Comparison of ENCODE assay signal across 10 mouse cellular contexts in the genomic region with DNA sequence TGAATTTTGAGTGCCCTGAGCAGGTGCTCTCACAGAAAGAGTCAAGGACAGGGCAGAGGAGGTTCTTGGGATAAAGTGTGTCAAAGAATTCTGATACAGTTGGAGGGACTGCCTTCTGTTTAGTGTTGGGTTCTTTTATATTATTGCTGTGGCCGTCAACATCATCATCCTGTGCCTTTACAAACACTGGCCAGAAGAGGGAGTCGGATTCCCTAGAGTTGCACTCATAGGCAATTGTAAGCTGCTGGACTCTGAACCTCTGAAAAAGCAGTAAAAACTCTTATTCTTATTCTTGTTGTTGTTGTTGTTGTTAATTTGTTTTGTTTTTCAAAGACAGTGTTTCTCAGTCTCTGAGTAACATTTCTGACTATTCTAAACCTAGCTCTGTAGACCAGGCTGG. TPM values are rescaled to one million over a fixed set of nuclear protein-coding genes. Genes with fewer than 3 reads are reported as not detected.
DNase-seq lines count a peak whose midpoint lies in the region; ATAC-seq and TF ChIP-seq lines count a peak whose summit lies in the region.
"Had no signal": no experiment of that assay in that cellular context is flagged by ENCODE, and none has a peak within 500 bp of the region (broad histone marks: within the 10 kb centered on the region; RNA-seq: fewer than 3 reads in every experiment).

No protein-coding gene starts in this region.

- peak; percentile 7 for DNase-seq in gastrocnemius, postnatal 14 days
- DNase-seq in gastrocnemius, adult 8-10 months (ENCODE audit: low spot score in 2 of 2): no peak
- peak; percentile 34 for DNase-seq in thymus, adult 2 months
- DNase-seq in thymus, adult 18-20 months: no peak
- peak; percentile 17 to 25 for DNase-seq in lung, adult 18-20 months
- DNase-seq in thymus, postnatal 36 days: peak; percentile 10 to 23
- DNase-seq in ovary, postnatal 36 days (ENCODE audit: low spot score): no peak

- no peaks in the 10 kb centered on the region for H3K36me3 ChIP-seq in thymus, adult 2 months (ENCODE audit: control insufficient read depth, insufficient read depth, low read length)
- H3K36me3 ChIP-seq: heart, embryonic 13.5 days; liver, embryonic 15.5 days had no signal

- TF ChIP-seq POLR2A in thymus, adult 2 months (IDR thresholded peaks at IDR 0.05; ENCODE audit: control insufficient read depth, extremely low read depth, insufficient read depth, low read length, poor library complexity): no peak

- intact Hi-C loops in gastrocnemius, postnatal 14 days (cut with DNase I; ENCODE audit: low total_unique reads): no loop called here

- ATAC-seq in common myeloid progenitor, adult 5-6 weeks (replicated peaks; ENCODE audit: low read depth, poor library complexity, severe bottlenecking): peak; percentile 50

- no peaks in the 10 kb centered on the region for H3K27me3 ChIP-seq in thymus, adult 2 months (ENCODE audit: control insufficient read depth, insufficient read depth, low read length)
- H3K27me3 ChIP-seq: heart, embryonic 13.5 days; liver, embryonic 15.5 days had no signal

- TF ChIP-seq CTCF in thymus, adult 2 months (IDR thresholded peaks at IDR 0.05; ENCODE audit: borderline replicate concordance, control insufficient read depth, extremely low read depth, insufficient read depth, low read length, poor library complexity): no peak

- H3K4me1 ChIP-seq in thymus, adult 2 months (replicated peaks; ENCODE audit: control insufficient read depth, insufficient read depth, low read length): no peaks in the 10 kb centered on the region; the same call in 1 of the 2 replicates

- H3K27ac ChIP-seq in thymus, adult 2 months (ENCODE audit: control insufficient read depth, insufficient read depth, low read length): no peak overlapping the region
- H3K27ac ChIP-seq: heart, embryonic 13.5 days; liver, embryonic 15.5 days had no signal

- WGBS in thymus, adult 2 months: 30% methylated on average over 2 of the region's 2 CpGs

- H3K4me3 ChIP-seq in thymus, adult 2 months (ENCODE audit: control insufficient read depth, insufficient read depth, low read length): no peak overlapping the region
- H3K4me3 ChIP-seq: heart, embryonic 13.5 days; liver, embryonic 15.5 days had no signal

RNA-seq across cellular contexts. Expression of a gene that starts 5.3 kb away (rescaled TPM):
- total RNA-seq in gastrocnemius, postnatal 14 days (2021): 10 to 100 TPM; 32.8 to 40.5 TPM
- 100 to 1,000 TPM in 1 of 4 experiments, 10 to 100 TPM in 3; 61.4 to 129 (median 75.3) TPM for total RNA-seq in gastrocnemius, adult 8-10 months (2022)
- 26.7 and 30.8 TPM in 2 replicates for polyA plus RNA-seq in thymus, adult 2 months (2012; rRNA removed)
- total RNA-seq in common myeloid progenitor, adult 5-6 weeks (2017): 57.9 and 86.5 TPM in 2 replicates

Comparison
In these comparisons a context has a peak if more than half of its experiments do, and no peak if none do; other contexts are left out.
1. DNase-seq: peak in gastrocnemius, postnatal 14 days (single experiment), thymus, adult 2 months (single experiment), lung, adult 18-20 months (2 of 2) and thymus, postnatal 36 days (2 of 2); none in gastrocnemius, adult 8-10 months (0 of 2), thymus, adult 18-20 months (0 of 2) and ovary, postnatal 36 days (single experiment).